Mouse (Mus musculus) kidney, embryonic 14.5 days (tissue): ENCODE data around the gene Syt11. TPM values are rescaled to one million over a fixed set of nuclear protein-coding genes. Genes with fewer than 3 reads are reported as not detected.
A peak's percentile ranks its signal among the peaks of the same experiment; 100 is the strongest.
"Not testable (repeated sequence)": the region's sequence is repeated elsewhere in the genome, so short reads cannot be mapped to it uniquely, and the experiment has no call there.

Experiments used
- ATAC-seq: fragments of 200-750 bp; cut with Nextera tagmentation; 2 replicates; pipeline ENCODE4 v1.8.0; 2017; ENCODE audit warnings: moderate number of reproducible peaks, mild to moderate bottlenecking, moderate TSS enrichment, moderate library complexity; ENCODE audit not compliant: low FRiP score, low TSS enrichment
- H3K27ac ChIP-seq: fragments of 300-500 bp; sonication (generic); 2 replicates; pipeline ENCODE4 v1.5.1; 2014; ENCODE audit warnings: low read depth, mild to moderate bottlenecking, low read length, moderate library complexity, mixed read lengths
- H3K27me3 ChIP-seq: fragments of 300-500 bp; sonication (generic); 2 replicates; pipeline ENCODE4 v1.6.1; 2014; ENCODE audit warnings: mild to moderate bottlenecking, low read length; ENCODE audit not compliant: control insufficient read depth, insufficient read depth
- H3K36me3 ChIP-seq: fragments of 300-500 bp; sonication (generic); 2 replicates; pipeline ENCODE4 v1.6.1; 2014; ENCODE audit warnings: low read length, mixed read lengths; ENCODE audit not compliant: control insufficient read depth, insufficient read depth
- H3K4me1 ChIP-seq: fragments of 300-500 bp; sonication (generic); 2 replicates; pipeline ENCODE4 v1.6.1; 2014; ENCODE audit warnings: low read length, mixed read lengths; ENCODE audit not compliant: control insufficient read depth, insufficient read depth
- H3K4me2 ChIP-seq: fragments of 300-500 bp; sonication (generic); replicated peaks from 2 replicates; pipeline ENCODE4 v1.6.1; 2014; ENCODE audit warnings: low read depth, mild to moderate bottlenecking, low read length
- H3K4me3 ChIP-seq: fragments of 300-500 bp; sonication (generic); 2 replicates; pipeline ENCODE4 v1.5.1; 2014; ENCODE audit warnings: mild to moderate bottlenecking, low read length
- H3K9ac ChIP-seq: fragments of 300-500 bp; sonication (generic); 2 replicates; pipeline ENCODE4 v1.6.1; 2014; ENCODE audit warnings: low read depth, mild to moderate bottlenecking, low read length, moderate library complexity
- H3K9me3 ChIP-seq: fragments of 300-500 bp; sonication (generic); 2 replicates; pipeline ENCODE4 v1.6.1; 2016; ENCODE audit warnings: low read length; ENCODE audit not compliant: control insufficient read depth
- WGBS: fragments of 180-500 bp; shearing (Covaris S2); extraction: QIAGEN DNeasy Blood & Tissue Kit; methylation state at CpG from one replicate; pipeline ENCODE4 v1.1.7; 2014; 5-methylcytosine and 5-hydroxymethylcytosine counted together
- polyA plus RNA-seq: library from polyadenylated mRNA; unstranded; fragments of >200 nt; fragmentation: Nextera tagmentation; extraction: Ambion mirVana; gene quantifications from 2 replicates; pipeline ENCODE4 v1.2.1, GENCODE M21; 2014

Syt11 gene
- polyA plus RNA-seq, 1 experiment from 2014 or later, result 12.5 TPM

DNA sequence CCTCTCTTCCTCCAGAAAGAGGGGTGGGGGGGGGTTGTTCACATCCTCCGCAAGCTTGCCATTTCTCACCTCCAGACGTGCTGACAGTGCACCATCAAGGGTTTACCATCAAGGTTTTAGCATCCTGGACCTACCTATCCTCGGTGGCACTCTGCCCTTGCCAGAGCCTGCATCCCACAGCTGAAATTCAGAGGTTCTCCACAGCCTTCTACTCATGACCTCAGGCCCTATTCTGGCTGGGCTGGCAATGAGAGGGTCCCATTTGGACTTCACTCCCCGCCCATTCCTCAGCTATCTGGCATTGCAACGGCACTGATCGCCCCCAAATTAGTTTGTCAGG, 3.1 kb downstream of the Syt11 start:
- peak; percentile 24 for ATAC-seq
- Histone ChIP-seq H3K4me3 (peak overlapping the region; percentile 27; the same call in 1 of the 2 replicates), H3K9ac (0 out of 2 replicates have a peak overlapping the region, but pooled peaks have one; percentile 18), H3K4me2 (peak overlapping the region; percentile 41)
- WGBS, result 11% methylated on average over 3 of the region's 6 CpGs
- not testable (repeated sequence) for H3K4me1 ChIP-seq, H3K36me3 ChIP-seq, H3K27me3 ChIP-seq, H3K27ac ChIP-seq, H3K9me3 ChIP-seq

- peak; percentile 69 for ATAC-seq
- H3K27me3 ChIP-seq, H3K36me3 ChIP-seq, H3K9me3 ChIP-seq, H3K27ac ChIP-seq, H3K4me1 ChIP-seq: not testable (repeated sequence)
- peak overlapping the region; percentile 27 for H3K4me3 ChIP-seq
- WGBS, result 2% methylated on average over 20 of the region's 28 CpGs
- H3K9ac ChIP-seq, result peak overlapping the region; percentile 18; the same call in 1 of the 2 replicates
- peak overlapping the region; percentile 41 for H3K4me2 ChIP-seq
Measured at GRCm38 (mm10) chr3:88771189-88771940, 3.6 kb downstream of the Syt11 start.

DNA sequence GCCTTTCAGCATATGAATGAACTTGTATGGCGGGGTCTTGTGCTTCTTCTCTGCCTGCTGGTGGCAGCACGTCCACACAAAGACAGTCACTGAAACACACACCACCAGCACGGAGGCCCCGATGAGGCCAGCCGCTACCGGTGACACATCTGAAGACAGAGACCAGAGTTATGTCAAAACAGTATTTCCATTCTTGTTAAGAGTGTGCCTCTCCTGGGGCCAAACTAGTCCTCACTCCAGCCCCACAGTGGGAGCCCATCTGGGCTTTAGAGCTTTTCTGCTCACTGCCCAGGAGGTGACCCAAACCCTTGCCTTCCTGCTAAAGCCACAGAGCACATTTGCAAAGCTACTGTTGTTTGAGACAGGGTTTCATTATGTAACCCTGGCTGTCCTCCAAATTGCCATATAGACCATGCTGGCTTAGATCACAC, 12.5 kb downstream of the Syt11 start:
- no peak overlapping the region for H3K9ac ChIP-seq
- H3K27ac ChIP-seq, result no peak overlapping the region
- H3K4me1 ChIP-seq, result no peaks in the 10 kb centered on the region
- ATAC-seq, result no peak
- no peaks in the 10 kb centered on the region for H3K9me3 ChIP-seq
- peaks cover 6% of the 10 kb centered on the region; the same call in 1 of the 2 replicates for H3K36me3 ChIP-seq
- 83% methylated on average over 6 of the region's 6 CpGs for WGBS
- H3K27me3 ChIP-seq, result no peaks in the 10 kb centered on the region
- no peak overlapping the region for H3K4me2 ChIP-seq
- no peak overlapping the region for H3K4me3 ChIP-seq

DNA sequence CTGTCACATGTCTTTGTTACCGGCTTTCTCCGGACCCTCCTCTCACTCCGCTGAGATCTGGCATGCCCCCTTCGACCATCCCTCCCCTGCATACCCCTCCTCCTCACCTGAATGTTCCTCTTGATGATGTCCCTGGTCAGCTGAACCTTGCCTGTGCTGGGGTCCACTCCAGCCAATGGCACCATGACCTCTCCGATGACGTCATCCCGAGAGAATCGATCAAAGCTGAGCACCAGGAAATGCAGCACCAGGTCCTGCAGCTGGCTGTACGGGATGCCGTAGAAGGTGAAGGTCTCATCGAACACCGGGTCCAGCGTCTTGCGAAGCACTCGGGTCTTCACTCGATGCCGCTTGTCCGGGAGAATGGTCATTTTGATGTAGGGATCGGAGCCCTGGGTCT, 13.3 kb downstream of the Syt11 start:
- Histone ChIP-seq H3K9ac (no peak overlapping the region), H3K27me3 (no peaks in the 10 kb centered on the region), H3K27ac (no peak overlapping the region), H3K4me3 (no peak overlapping the region), H3K4me1 (no peaks in the 10 kb centered on the region), H3K9me3 (no peaks in the 10 kb centered on the region), H3K36me3 (peaks cover 6% of the 10 kb centered on the region; the same call in 1 of the 2 replicates), H3K4me2 (no peak overlapping the region)
- no peak for ATAC-seq
- WGBS, result 95% methylated on average over 19 of the region's 19 CpGs

DNA sequence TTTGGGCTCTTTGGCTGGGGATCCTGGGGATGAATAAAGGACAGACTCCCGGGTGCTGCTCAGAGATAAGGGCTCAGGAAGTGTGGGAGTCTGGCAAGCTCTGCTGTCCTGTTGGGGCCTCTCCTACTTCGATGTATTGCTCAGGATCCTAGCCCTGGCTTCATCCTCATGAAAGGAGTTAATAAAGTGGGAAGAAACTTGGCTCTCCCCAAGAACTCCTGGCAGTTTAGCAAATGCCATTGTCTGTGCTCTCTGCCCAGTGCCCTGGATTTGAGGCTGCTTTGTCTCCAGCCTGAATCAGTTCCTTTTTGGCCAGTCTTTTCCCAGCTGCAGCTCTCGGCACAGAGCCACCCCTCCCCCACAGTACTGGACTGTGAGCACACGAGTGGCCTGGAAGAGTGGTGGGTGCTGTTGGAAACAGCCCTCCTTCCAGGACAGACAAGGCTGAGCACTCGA, 16.9 kb downstream of the Syt11 start:
- H3K27me3 ChIP-seq, result no peaks in the 10 kb centered on the region
- peak; percentile 70; the same call in 1 of the 2 replicates for ATAC-seq
- H3K4me3 ChIP-seq, result no peak overlapping the region
- WGBS, result 18% methylated on average over 5 of the region's 5 CpGs
- H3K27ac ChIP-seq, result peak overlapping the region; percentile 59; the same call in 1 of the 2 replicates
- no peaks in the 10 kb centered on the region for H3K9me3 ChIP-seq
- H3K4me1 ChIP-seq, result 0 out of 2 replicates have a peak, but pooled peaks cover 4% of the 10 kb centered on the region
- H3K36me3 ChIP-seq, result peaks cover 6% of the 10 kb centered on the region; the same call in 1 of the 2 replicates
- no peak overlapping the region for H3K4me2 ChIP-seq
- peak overlapping the region; percentile 23; the same call in 1 of the 2 replicates for H3K9ac ChIP-seq

GRCm38 (mm10) chr3:88756276-88756675, 18.7 kb downstream of the Syt11 start:
- Histone ChIP-seq H3K9me3 (no peaks in the 10 kb centered on the region), H3K27ac (peak overlapping the region; percentile 20; the same call in 1 of the 2 replicates), H3K36me3 (no peaks in the 10 kb centered on the region), H3K4me2 (no peak overlapping the region), H3K9ac (no peak overlapping the region), H3K4me1 (0 out of 2 replicates have a peak, but pooled peaks cover 4% of the 10 kb centered on the region), H3K4me3 (no peak overlapping the region), H3K27me3 (no peaks in the 10 kb centered on the region)
- 39% methylated on average over 4 of the region's 4 CpGs for WGBS
- ATAC-seq, result no peak

DNA sequence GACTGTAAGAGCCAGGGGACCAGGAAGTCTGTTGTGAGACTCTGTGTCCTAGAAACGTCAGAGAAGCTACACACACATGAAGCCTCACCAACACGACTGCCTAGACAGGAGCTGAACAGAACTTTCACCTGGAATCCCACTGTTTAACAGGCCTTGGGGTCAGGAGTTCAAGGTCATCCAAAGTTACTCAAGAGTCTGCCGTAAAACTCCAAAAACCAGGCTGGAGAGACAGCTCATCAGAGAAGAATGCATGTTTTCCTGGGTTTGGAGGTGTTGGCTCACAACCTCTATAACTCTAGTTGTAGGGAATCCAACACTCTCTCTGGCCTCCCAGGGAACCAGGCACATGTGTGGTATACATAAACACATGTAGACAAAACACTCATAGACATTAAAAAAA, 19.4 kb downstream of the Syt11 start:
- no peaks in the 10 kb centered on the region for H3K27me3 ChIP-seq
- H3K9ac ChIP-seq, result no peak overlapping the region
- no peaks in the 10 kb centered on the region for H3K9me3 ChIP-seq
- H3K27ac ChIP-seq, result no peak overlapping the region
- no peak overlapping the region for H3K4me3 ChIP-seq
- no peaks in the 10 kb centered on the region for H3K36me3 ChIP-seq
- 0 out of 2 replicates have a peak, but pooled peaks cover 4% of the 10 kb centered on the region for H3K4me1 ChIP-seq
- ATAC-seq, result no peak
- 70% methylated on average over 3 of the region's 3 CpGs for WGBS
- H3K4me2 ChIP-seq, result no peak overlapping the region

DNA sequence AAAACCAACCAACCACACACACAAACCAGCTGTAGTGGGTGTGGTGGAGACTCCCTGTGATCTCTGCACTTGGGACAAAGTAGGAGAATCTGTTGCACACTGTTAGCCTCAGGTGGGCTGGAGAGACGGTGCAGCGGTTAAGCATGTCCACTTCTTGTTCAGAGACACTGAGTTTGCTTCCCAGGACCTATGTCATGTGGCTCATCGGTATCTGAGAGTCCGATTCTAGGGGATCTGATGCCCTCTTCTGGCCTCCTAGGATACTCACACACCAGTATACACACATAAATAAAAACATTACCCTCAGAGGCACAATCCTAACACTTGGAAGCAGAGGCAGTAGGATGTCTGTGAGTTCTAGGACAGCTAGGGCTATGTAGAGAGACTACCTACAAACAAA, 20.7 kb downstream of the Syt11 start:
- Histone ChIP-seq H3K4me3 (no peak overlapping the region), H3K27me3 (no peaks in the 10 kb centered on the region), H3K4me1 (0 out of 2 replicates have a peak, but pooled peaks cover 4% of the 10 kb centered on the region), H3K36me3 (no peaks in the 10 kb centered on the region), H3K9ac (no peak overlapping the region), H3K9me3 (no peaks in the 10 kb centered on the region), H3K27ac (no peak overlapping the region), H3K4me2 (no peak overlapping the region)
- 71% methylated on average over 4 of the region's 4 CpGs for WGBS
- 0 out of 2 replicates have a peak, but pooled peaks have one; percentile 48 for ATAC-seq

DNA sequence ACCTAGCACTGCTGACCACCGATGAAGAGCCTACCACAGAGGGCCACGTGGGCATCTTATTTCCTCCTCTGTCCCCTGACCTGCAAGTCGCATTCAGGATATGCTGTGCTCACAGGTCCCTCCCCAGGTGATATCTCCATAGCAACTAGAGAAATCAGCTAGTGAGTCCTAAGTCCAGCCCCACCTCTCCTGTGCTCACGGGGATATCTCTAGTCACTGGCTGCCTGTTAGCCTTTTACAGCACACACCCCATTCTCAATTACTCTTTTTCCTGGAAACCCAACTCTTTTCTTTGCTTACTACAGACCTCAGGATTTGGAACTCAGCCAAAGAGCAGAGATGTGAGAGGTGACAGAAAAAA, 28.1 kb downstream of the Syt11 start:
- peaks cover 15% of the 10 kb centered on the region; the same call in 1 of the 2 replicates for H3K9me3 ChIP-seq
- WGBS, result 90% methylated on average over 4 of the region's 4 CpGs
- no peak for ATAC-seq
- no peak overlapping the region for H3K4me2 ChIP-seq
- no peaks in the 10 kb centered on the region for H3K4me1 ChIP-seq
- no peaks in the 10 kb centered on the region for H3K27me3 ChIP-seq
- H3K4me3 ChIP-seq, result no peak overlapping the region
- peaks cover 7% of the 10 kb centered on the region; the same call in 1 of the 2 replicates for H3K36me3 ChIP-seq
- no peak overlapping the region for H3K9ac ChIP-seq
- H3K27ac ChIP-seq, result no peak overlapping the region
